Mouse (Mus musculus) E14TG2a.4 (cell line): Measurements from ENCODE around the gene Sptbn4.

ENCODE experiments used
- H3K27me3 ChIP-seq: 2 replicates; pipeline ENCODE4 v1.6.1; 2014; ENCODE audit warnings: low read length, control low read depth; ENCODE audit not compliant: insufficient read depth
- H3K36me3 ChIP-seq: 2 replicates; pipeline ENCODE4 v1.6.1; 2014; ENCODE audit warnings: low read length, control low read depth; ENCODE audit not compliant: insufficient read depth
- H3K4me1 ChIP-seq: replicated peaks from 2 replicates; pipeline ENCODE4 v1.6.1; 2014; ENCODE audit warnings: low read depth, low read length, control low read depth
- H3K4me3 ChIP-seq: replicated peaks from 2 replicates; pipeline ENCODE4 v1.5.1; 2014; ENCODE audit warnings: mild to moderate bottlenecking, low read length
- H3K9me3 ChIP-seq: 2 replicates; pipeline ENCODE4 v1.6.1; 2014; ENCODE audit warnings: low read length, control low read depth
- CTCF ChIP-seq: conservative IDR thresholded peaks from 2 replicates; pipeline ENCODE4 v1.5.1; 2014; ENCODE audit warnings: low read length
- NANOG ChIP-seq: IDR thresholded peaks from 2 replicates; pipeline ENCODE4 v1.6.1; 2014; ENCODE audit warnings: borderline replicate concordance, low read length, mixed read lengths
- POU5F1 ChIP-seq: IDR thresholded peaks from 2 replicates; pipeline ENCODE4 v1.6.1; 2014; ENCODE audit warnings: low read length, borderline replicate concordance

Gene Sptbn4

DNA sequence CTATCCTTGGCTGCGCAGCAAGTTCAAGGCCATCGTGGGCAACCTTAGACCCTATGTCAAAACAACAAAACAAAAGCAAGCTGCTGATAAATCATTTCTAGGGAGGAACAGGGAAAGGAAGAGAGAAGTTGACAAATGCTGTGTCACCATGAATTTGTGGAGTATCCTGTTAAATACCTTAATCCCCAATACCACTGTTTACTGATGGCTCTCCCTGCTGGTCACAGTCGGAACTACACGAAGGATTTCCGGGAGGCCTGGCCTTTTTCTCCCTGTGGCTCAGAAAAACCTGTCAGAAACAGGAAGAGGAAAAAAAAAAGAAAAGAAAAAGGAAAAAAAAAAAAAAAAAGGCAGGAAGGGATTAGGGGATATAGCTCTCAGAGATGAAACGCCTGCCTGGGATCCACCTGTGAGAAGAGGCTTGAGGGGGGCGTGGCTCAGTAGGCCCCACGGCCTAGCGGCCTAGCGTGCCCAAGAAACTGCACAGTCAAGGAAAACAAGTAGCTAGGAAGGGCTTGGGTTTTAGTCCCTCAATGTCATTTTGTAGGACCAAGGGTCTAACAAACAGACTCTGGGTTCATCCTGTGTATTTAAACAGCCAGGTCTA is 1.9 kb upstream of the Sptbn4 start:
- Histone ChIP-seq H3K9me3 (no peaks in the 10 kb centered on the region), H3K36me3 (peaks cover 7% of the 10 kb centered on the region), H3K4me3 (peak overlapping the region; percentile 88; the same call in 1 of the 2 replicates), H3K4me1 (peaks cover 35% of the 10 kb centered on the region), H3K27me3 (peaks cover 21% of the 10 kb centered on the region)
- TF ChIP-seq CTCF, result peak; percentile 87
- no peak; the same call in 1 of the 2 replicates for TF ChIP-seq NANOG

DNA sequence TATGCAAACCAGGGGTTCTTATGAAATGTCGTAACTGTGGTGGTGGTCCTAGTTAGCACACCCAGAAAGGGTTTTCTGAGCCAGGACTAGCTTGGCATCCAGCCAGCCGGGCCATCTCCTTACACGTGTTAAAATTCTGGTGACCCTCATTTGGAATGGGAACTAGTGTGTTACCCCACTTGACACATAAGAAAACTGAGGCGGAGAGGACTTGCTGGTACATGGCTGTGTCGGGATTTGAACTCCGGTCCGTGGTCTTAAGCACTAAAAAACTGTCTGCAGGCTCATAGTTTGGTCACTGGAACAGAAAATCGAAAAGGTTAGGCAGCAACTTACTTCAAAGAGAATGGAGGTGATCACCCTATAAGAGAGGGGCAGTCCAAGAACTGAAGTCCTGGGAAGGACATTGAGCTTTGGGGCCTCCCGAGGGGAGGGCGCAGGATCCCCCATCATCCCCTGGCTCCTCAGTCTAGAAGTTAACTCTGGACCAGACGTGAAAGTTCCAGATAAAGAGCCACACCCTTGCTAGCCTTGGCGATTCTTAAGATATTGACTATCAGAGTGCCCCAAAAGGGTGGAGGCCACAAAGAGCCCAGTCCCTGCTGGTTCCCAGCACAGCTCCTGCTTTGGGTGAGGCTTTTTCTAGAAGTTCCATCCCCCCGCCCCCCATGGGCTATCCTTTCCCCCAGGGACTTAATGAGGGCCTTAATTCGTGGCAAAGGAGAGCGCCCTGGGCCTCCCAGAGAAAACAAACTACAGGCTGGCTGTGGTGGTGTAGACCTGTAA is 1.1 kb upstream of the Sptbn4 start:
- no peak for TF ChIP-seq POU5F1
- no peak for TF ChIP-seq NANOG
- TF ChIP-seq CTCF, result no peak

DNA sequence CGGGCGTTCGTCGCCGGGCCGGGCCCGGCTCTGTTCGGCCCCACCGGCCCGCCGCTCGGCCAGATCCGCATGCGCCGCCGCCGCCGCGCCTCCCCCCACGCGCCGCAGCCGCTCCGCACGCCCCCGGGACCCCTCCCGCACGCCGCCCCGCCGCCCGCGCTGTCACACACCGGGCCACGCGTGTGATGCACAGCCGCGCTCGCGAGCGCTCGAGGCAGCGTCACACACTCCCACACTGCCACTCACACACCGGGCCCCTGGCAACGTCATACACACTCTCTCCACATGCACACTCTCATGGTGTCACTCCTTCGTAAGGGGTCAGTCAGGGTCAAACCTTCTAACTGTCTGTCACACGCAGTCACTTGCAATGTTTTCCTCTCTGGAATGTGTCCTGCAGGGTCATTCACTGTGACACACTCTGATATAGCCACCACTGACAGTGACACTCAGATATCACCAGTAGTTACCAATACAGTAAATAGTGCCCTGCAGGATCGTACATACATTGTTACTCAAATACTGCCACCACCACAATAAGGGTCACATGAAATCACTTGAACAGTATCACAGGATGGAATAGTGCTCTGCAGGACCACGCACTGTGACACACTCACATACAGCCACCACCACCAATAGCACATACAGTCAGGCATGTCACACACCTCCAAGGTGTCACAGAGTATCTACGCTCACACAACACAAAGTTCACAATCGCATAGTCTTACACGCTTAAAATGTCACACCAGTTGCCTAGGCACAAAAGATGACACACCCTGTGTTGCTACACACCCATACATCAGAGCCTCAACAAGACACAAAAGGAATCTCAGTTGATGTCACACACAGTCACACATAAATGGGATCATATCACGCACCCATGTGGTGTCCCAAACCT is 716 bp downstream of the Sptbn4 start:
- Histone ChIP-seq H3K36me3 (no peaks in the 10 kb centered on the region), H3K4me3 (peak overlapping the region; percentile 80), H3K9me3 (no peaks in the 10 kb centered on the region), H3K27me3 (peaks cover 23% of the 10 kb centered on the region), H3K4me1 (peaks cover 46% of the 10 kb centered on the region)
- no peak for TF ChIP-seq NANOG
- TF ChIP-seq CTCF, result no peak
- no peak for TF ChIP-seq POU5F1

More for the DNA sequence above, 1.1 kb upstream of the Sptbn4 start:
- Histone ChIP-seq H3K27me3 (peaks cover 23% of the 10 kb centered on the region), H3K9me3 (no peaks in the 10 kb centered on the region), H3K36me3 (peaks cover 7% of the 10 kb centered on the region), H3K4me1 (peaks cover 35% of the 10 kb centered on the region), H3K4me3 (peak overlapping the region; percentile 88)

DNA sequence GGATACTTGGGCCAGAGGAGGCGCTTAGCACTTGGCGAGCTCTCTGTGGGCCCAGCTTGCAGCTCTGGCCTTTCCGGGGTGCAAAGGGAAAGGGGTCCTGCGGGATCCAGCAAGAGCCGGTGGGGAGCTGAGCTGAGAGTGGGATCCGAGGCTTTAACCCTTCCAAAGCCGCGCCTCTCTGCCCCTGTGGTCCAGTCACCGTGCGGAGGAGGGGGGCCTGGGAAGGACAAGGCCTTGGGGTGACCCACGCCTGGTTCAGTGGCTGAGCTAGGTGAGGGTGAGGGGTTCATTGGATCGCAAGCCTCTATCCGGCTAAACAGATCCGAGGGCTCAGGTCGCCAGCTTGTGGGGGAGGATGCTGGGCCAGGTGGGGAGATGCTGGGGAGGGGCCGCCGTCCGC is 1.4 kb downstream of the Sptbn4 start:
- no peaks in the 10 kb centered on the region for H3K36me3 ChIP-seq
- H3K4me1 ChIP-seq, result peaks cover 46% of the 10 kb centered on the region
- peak overlapping the region; percentile 80 for H3K4me3 ChIP-seq
- peaks cover 23% of the 10 kb centered on the region for H3K27me3 ChIP-seq
- TF ChIP-seq POU5F1 (no peak), CTCF (no peak), NANOG (no peak)
- H3K9me3 ChIP-seq, result no peaks in the 10 kb centered on the region

GRCm38 (mm10) chr7:27440014-27440413 is 7.5 kb downstream of the Sptbn4 start:
- TF ChIP-seq POU5F1 (no peak), NANOG (no peak), CTCF (peak; percentile 94)
- Histone ChIP-seq H3K4me3 (no peak overlapping the region), H3K36me3 (no peaks in the 10 kb centered on the region), H3K27me3 (peaks cover 5% of the 10 kb centered on the region; the same call in 1 of the 2 replicates), H3K4me1 (peaks cover 25% of the 10 kb centered on the region), H3K9me3 (no peaks in the 10 kb centered on the region)

DNA sequence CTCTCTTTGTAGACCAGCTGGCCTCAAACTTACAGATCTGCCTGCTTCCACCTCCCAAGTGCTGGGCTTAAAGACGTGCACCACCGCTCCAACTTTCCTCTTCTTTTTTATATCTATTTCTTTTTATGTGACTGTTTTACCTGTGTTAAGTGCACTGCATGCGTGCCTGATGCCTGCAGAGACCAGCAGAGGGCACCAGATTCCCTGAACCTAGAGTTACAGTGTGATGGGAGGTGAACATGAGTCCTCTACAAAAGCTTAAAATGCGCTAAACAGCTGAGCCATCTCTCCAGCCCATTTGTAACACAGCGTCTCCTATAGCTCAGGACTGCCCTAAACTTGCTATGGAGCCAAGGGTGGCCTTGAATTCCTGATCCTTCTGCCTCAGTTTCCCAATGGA is 9.9 kb downstream of the Sptbn4 start:
- H3K4me1 ChIP-seq, result peaks cover 42% of the 10 kb centered on the region
- no peaks in the 10 kb centered on the region for H3K27me3 ChIP-seq
- H3K9me3 ChIP-seq, result no peaks in the 10 kb centered on the region
- TF ChIP-seq NANOG (no peak), POU5F1 (no peak), CTCF (peak; percentile 94)
- H3K4me3 ChIP-seq, result no peak overlapping the region
- H3K36me3 ChIP-seq, result no peaks in the 10 kb centered on the region

DNA sequence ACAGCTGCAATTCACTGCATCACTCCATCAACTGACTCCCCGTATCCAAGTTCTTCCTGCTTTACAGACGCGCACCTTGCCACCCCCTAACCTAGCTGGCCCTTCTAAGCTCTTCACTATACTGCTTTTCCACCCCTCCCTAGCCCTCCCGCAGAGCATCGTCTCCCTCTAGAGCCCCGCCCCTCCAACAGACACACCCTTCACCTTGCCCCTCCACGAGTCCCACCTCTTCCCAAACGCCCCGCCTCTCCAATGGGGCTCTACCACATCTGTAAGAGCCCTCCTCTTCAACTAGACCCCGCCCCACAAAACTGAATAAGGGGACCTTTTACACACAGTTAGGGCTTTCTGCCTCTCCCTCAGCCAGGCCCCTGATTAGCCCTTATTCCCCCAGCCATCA is 13.7 kb downstream of the Sptbn4 start:
- TF ChIP-seq POU5F1 (no peak), CTCF (no peak), NANOG (no peak)
- Histone ChIP-seq H3K27me3 (no peaks in the 10 kb centered on the region), H3K9me3 (no peaks in the 10 kb centered on the region), H3K4me1 (peaks cover 36% of the 10 kb centered on the region), H3K4me3 (peak overlapping the region; percentile 75), H3K36me3 (no peaks in the 10 kb centered on the region)

GRCm38 (mm10) chr7:27433349-27433748 is 14.1 kb downstream of the Sptbn4 start:
- H3K36me3 ChIP-seq, result no peaks in the 10 kb centered on the region
- peaks cover 41% of the 10 kb centered on the region for H3K4me1 ChIP-seq
- H3K27me3 ChIP-seq, result no peaks in the 10 kb centered on the region
- H3K9me3 ChIP-seq, result no peaks in the 10 kb centered on the region
- TF ChIP-seq CTCF, result no peak
- no peak for TF ChIP-seq NANOG
- no peak for TF ChIP-seq POU5F1
- H3K4me3 ChIP-seq, result peak overlapping the region; percentile 75
